Mouse (Mus musculus) ES-Bruce4 (cell line): Measurements from ENCODE around the gene Amd1. TPM values are rescaled to one million over a fixed set of nuclear protein-coding genes. Genes with fewer than 3 reads are reported as not detected.

Experiments
- H3K27ac ChIP-seq: 2 replicates; pipeline ENCODE4 v1.5.1; 2012; ENCODE audit warnings: low read length, inconsistent platforms; ENCODE audit not compliant: insufficient read depth
- H3K27me3 ChIP-seq: 2 replicates; pipeline ENCODE4 v1.6.1; 2012; ENCODE audit warnings: mild to moderate bottlenecking, low read length, inconsistent platforms; ENCODE audit not compliant: control insufficient read depth, poor library complexity, insufficient read depth, severe bottlenecking
- H3K36me3 ChIP-seq: 2 replicates; pipeline ENCODE4 v1.6.1; 2012; ENCODE audit warnings: inconsistent platforms, mild to moderate bottlenecking, low read length, moderate library complexity; ENCODE audit not compliant: control insufficient read depth, poor library complexity, insufficient read depth, severe bottlenecking
- H3K4me1 ChIP-seq: one replicate; pipeline ENCODE4 v1.8.1; 2011; ENCODE audit warnings: low read length; ENCODE audit not compliant: control insufficient read depth, insufficient read depth
- H3K4me3 ChIP-seq: 2 replicates; pipeline ENCODE4 v1.5.1; 2011; ENCODE audit warnings: low read depth, mild to moderate bottlenecking, low read length
- H3K9ac ChIP-seq: 2 replicates; pipeline ENCODE4 v1.6.1; 2012; ENCODE audit warnings: low read depth, mild to moderate bottlenecking, inconsistent platforms; ENCODE audit not compliant: poor library complexity, severe bottlenecking
- H3K9me3 ChIP-seq: replicated peaks from 2 replicates; pipeline ENCODE4 v1.6.1; 2012; ENCODE audit warnings: mild to moderate bottlenecking, low read length, inconsistent platforms; ENCODE audit not compliant: control insufficient read depth, poor library complexity, insufficient read depth, severe bottlenecking
- CTCF ChIP-seq: IDR thresholded peaks from one replicate; pipeline ENCODE4 v1.8.1; 2011; ENCODE audit warnings: low read depth, low read length
- EP300 ChIP-seq: IDR thresholded peaks from 2 replicates; pipeline ENCODE4 v1.6.1; 2011; ENCODE audit warnings: low read depth, low read length; ENCODE audit not compliant: insufficient read depth
- POLR2A ChIP-seq: IDR thresholded peaks from one replicate; pipeline ENCODE4 v1.8.1; 2011; ENCODE audit warnings: low read length; ENCODE audit not compliant: insufficient read depth
- polyA plus RNA-seq: library from polyadenylated mRNA; stranded (reverse); fragments of >200 nt; gene quantifications from 2 replicates; pipeline ENCODE4 v1.2.4, GENCODE M21; 2011; ENCODE audit warnings: low read depth; ENCODE audit not compliant: missing spikeins, insufficient read depth, insufficient read length

Gene Amd1
- polyA plus RNA-seq, 1 experiment, result 150 TPM

GRCm38 (mm10) chr10:40328004-40328551, 26.1 kb upstream of the Amd1 start:
- Histone ChIP-seq H3K27me3 (no peaks in the 10 kb centered on the region), H3K27ac (no peak overlapping the region), H3K9ac (no peak overlapping the region), H3K36me3 (no peaks in the 10 kb centered on the region), H3K9me3 (peaks cover 18% of the 10 kb centered on the region), H3K4me1 (no peaks in the 10 kb centered on the region), H3K4me3 (no peak overlapping the region)
- no peak for TF ChIP-seq CTCF
- no peak for TF ChIP-seq EP300
- no peak for TF ChIP-seq POLR2A

DNA sequence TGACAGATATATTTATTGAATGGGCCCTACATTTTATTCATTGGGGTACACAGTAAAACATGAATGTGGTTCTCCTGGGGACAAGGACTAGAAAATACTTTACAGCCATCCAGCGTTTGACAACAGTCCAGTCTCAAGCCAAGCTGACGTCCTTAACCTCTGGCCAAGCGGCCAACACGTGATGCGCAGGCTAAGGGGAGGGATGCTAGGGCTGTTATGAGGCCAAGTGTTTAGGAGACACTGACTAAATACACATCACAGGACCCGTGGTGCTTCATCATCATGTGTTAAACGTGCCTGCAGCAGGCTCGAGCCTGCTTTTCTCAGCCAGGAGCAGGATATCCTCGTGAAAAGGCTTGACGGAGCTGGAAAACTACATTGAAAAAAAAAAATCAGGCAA, 18.3 kb upstream of the Amd1 start:
- Histone ChIP-seq H3K4me3 (no peak overlapping the region), H3K9ac (no peak overlapping the region), H3K4me1 (no peaks in the 10 kb centered on the region), H3K27ac (no peak overlapping the region), H3K9me3 (peaks cover 10% of the 10 kb centered on the region), H3K36me3 (no peaks in the 10 kb centered on the region), H3K27me3 (no peaks in the 10 kb centered on the region)
- TF ChIP-seq POLR2A (no peak), CTCF (no peak), EP300 (no peak)

GRCm38 (mm10) chr10:40316841-40317585, 15.0 kb upstream of the Amd1 start:
- H3K27ac ChIP-seq, result no peak overlapping the region
- no peaks in the 10 kb centered on the region for H3K27me3 ChIP-seq
- TF ChIP-seq EP300, result no peak
- no peak for TF ChIP-seq POLR2A
- no peak for TF ChIP-seq CTCF
- H3K4me1 ChIP-seq, result no peaks in the 10 kb centered on the region
- no peaks in the 10 kb centered on the region for H3K36me3 ChIP-seq
- no peak overlapping the region for H3K4me3 ChIP-seq
- H3K9ac ChIP-seq, result no peak overlapping the region
- H3K9me3 ChIP-seq, result peaks cover 5% of the 10 kb centered on the region

GRCm38 (mm10) chr10:40312781-40313180, 10.8 kb upstream of the Amd1 start:
- TF ChIP-seq CTCF (no peak), EP300 (no peak), POLR2A (no peak)
- Histone ChIP-seq H3K27me3 (no peaks in the 10 kb centered on the region), H3K27ac (no peak overlapping the region), H3K4me1 (peaks cover 3% of the 10 kb centered on the region), H3K36me3 (no peaks in the 10 kb centered on the region), H3K9me3 (no peaks in the 10 kb centered on the region), H3K9ac (no peak overlapping the region), H3K4me3 (no peak overlapping the region)

DNA sequence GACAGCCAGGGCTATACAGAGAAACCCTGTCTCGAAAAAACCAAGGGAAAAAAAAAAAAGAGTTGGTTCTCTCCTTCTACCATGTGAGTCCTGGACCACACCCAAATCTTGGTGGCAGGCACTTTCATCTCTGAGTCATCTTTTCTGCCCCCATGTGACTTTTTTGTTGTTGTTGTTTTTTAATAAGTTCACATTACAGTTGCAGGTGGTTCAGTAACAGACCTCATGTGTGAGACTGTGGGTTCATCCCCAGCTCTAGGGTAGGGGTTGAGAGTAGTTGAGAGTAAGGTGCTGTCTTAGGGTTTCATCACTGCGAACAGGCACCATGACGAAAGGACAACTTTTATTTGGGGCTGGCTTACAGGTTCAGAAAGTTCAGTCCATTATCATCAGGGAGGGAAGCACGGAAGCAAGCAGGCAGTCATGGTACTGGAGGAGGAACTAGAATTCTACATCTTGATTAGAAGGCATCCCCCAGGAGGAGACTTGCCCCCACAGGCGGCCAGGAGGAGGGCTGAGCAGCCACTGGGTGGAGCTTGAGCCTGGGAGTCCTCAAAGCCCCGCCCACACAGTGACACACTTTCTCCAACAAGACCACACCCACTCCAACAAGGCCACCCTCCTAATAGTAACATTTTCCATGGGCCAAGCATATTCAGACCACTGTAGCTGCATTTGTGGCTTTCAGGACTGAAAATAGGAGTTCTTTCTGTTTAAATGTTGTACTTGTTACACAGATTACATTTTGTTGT, 8.1 kb upstream of the Amd1 start:
- peaks cover 4% of the 10 kb centered on the region for H3K4me1 ChIP-seq
- H3K9me3 ChIP-seq, result peaks cover 5% of the 10 kb centered on the region; the same call in 1 of the 2 replicates
- H3K4me3 ChIP-seq, result no peak overlapping the region

More for the DNA sequence above, 8.1 kb upstream of the Amd1 start:
- Histone ChIP-seq H3K36me3 (no peaks in the 10 kb centered on the region), H3K27me3 (no peaks in the 10 kb centered on the region), H3K9ac (no peak overlapping the region), H3K27ac (no peak overlapping the region)
- TF ChIP-seq POLR2A (no peak), EP300 (no peak), CTCF (no peak)
